Mouse (Mus musculus) cerebellum, adult (tissue): ENCODE results near the gene Nipbl.
"Not testable (repeated sequence)": the region's sequence is repeated elsewhere in the genome, so short reads cannot be mapped to it uniquely, and the experiment has no call there.

ENCODE experiments used
- ATAC-seq: cut with Nextera tagmentation; 2 replicates; pipeline ENCODE4 v1.9.2; 2017; ENCODE audit warnings: mild to moderate bottlenecking, moderate library complexity, mixed read lengths; ENCODE audit not compliant: insufficient number of reproducible peaks, low FRiP score, low TSS enrichment

Nipbl gene

DNA sequence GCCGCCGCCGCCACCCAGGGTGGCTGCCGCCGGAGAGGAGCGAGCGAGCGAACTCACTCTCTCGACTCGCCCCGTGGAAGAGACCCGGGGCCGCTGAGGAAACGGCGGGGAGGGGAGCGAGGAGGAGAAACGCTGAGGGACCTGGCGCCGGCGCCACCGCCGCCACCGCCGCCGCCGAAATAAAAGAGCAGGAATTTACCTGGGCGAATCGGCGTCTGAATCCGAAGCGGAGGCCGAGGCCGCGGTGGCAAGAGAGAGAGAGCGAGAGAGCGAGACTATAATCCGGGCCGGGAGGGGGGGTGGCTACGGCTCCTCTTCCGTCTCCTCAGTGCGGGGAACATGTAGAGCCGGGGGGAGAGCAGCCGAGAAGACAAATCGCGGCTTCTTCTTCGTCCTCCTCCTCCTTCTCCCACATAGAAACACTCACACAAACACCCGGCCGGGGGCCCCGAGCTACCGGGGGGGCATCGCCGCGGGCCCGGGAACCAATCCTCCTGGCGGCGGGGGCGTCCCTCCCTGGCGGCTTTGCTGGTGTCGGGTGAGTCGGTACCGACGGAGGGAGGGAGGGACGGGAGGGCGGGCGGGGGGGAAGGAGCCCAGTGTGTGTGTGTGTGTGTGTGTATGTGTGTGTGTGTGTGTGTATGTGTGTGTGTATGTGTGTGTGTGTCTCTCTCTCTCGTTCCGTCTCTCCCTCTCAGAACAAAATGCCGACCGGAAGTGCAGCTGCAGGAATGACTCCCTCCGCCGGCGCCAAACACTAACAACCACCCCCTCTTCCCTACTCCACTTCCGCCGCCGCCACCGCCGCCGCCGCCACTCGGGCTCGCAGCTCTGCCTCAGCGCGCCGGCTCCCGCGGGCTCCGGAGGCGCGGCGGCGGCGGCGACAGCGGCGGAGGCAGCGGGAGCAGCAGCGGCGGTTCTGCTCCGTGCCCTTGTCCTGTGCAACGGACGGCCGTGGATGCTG is at the start of gene Nipbl:
TSS of gene Nipbl (minus strand) at position 538 of the 964 bp plus-strand sequence.
- peak; percentile 84 for ATAC-seq

DNA sequence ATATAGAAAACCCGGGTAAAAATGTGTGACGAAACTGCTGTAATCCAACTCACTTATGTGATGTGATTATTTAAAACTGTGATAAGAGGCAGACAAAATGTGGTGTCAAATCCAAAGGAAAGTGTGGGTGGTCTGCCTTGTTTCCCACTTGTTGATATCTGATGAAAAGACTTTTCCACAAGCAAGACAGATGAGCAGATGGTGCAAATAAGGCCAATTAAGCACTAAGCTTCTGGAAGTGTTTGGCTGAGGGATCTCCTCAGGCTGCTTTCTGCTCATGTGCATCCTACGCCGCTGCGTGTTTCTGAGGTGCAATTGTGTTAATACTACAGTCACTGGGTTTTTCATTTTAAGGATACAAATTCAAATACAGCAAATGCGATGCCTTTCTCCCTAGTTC is 41.0 kb upstream of the Nipbl start:
- no peak for ATAC-seq

DNA sequence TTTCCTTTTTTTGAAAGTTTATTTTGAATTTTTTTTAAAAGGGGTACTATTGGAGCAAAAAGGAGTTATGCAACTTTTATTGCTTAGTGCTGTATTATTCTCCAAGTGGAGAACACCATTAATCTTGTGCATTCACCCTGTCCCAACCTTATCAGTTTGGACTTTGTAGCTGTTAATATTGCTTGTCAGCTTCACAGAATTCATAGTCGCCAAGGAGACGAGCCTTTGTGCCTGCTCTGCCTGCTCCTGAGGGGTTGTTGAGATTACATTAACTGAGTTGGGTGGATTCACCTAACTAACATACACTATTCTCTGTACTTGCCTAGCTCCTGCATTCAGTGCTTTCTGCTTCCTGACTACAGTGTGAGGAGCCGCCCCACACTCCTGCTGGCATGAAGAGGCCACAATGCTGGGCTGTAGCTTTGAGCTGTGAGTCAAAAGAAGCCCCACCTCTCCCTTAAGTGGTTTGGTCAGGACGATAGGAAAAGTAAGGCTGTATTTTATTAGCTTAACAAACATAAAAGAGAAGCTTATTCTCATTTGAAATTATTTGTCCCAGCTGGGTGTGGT is 24.8 kb upstream of the Nipbl start:
- ATAC-seq, result no peak

DNA sequence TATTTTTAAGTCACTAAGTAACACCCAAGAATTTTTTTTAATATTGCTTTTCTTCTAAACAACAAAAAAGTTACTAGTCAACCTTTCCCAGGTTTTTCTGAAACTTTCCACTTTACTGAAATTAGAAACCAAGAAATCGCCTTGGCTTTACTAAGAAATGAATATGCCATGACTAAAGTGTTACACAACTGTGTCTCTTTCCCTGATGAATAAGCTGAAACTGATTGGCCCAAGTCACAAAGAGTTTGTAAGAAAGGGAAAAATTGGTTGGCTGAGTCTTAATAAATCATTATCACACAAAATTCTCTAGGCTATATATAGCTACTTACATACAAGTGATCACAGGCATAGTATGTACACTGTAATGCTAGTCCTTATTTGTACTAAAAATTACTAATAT is 19.3 kb upstream of the Nipbl start:
- no peak for ATAC-seq

DNA sequence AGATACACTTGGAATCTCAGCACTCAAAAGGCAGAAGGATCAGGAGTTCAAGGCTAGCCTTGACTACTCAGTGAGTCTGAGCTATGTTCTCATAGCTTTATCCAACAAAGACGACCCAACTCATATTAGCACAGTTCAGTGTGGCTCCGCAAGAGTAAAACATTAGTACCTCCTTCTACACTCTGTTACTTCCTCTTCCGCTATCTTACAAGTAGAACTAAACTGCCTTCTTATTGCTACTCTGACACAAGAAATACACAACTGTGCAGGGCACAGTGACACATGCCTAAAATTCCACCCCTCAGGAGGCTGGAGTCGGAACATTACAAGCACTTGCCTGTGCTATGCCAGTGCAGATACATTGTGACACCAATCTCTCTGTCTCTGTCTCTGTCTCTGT is 18.5 kb upstream of the Nipbl start:
- ATAC-seq, result no peak

DNA sequence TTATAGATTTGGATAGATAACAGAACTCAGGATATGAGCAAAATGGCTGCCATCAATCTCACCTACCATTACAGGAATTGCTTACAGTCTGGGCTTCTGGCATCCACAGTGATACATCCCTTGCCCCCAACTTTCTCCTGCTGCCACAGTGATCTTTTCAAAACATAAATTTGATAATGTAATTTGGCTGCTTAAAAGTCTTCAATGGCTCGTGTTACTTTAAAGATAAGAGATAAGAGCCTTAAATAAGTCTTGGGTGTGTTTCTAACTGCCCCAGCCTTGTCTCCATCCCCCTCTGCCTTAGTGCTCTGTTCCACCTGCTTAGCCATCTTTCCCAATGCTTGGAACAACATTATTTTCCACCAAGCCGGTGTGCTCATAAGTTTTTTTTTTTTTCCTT is 16.6 kb upstream of the Nipbl start:
- ATAC-seq, result no peak

DNA sequence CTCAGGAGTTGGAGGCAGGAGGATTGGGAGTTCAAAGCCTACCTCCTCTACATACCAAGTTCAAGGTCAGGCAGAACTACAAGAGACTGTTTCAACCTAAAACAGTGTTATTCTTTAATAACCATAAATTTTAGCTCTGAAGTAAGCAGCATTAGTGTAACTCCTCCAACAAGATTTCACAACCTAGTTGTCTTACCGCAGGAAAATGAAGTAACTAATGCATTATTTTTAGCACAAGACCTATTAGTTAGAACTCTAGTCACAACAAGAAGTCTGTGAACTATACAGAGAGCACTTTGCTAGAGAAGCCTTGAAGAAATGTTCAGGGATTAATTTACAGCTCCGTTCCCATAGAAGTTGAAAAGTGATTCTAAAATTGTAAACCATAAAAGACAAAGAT is 15.7 kb upstream of the Nipbl start:
- no peak for ATAC-seq

DNA sequence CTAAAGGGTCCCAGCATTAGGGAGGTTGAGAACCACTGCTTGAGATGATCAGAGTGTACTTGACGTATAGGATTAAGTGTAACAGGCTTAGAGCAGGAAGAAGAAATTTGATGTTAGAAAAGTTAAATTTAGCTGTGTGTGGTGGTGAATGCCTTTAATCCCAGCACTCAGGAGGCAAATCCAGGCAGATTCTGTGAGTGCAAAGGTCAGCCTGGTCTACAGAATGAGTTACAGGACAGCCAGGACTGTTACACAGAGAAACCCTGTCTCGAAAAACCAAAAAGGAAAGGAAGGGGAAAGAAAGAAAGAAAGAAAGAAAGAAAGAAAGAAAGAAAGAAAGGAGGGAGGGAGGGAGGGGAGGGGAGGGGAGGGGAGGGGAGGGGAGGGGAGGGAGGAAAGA is 12.0 kb upstream of the Nipbl start:
- ATAC-seq, result not testable (repeated sequence)

DNA sequence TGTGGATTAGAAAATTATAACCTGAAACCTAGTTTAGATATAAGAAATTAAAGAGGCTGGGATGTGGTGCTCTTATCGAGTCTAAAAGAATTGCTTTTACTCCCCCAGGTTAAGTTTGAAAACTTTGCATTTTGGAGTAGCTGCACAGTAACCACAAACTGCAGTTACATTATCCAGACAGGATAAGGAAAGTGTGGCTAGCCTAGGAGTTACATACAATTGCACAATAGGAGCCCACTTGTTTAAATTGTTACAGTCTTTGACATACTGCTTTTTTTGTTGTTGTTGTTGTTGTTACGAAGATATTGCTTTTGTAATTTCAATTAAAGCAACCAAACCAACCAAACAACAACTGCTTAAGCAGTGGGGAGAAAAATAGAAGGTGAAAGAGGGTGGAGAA is 11.2 kb upstream of the Nipbl start:
- ATAC-seq, result no peak

DNA sequence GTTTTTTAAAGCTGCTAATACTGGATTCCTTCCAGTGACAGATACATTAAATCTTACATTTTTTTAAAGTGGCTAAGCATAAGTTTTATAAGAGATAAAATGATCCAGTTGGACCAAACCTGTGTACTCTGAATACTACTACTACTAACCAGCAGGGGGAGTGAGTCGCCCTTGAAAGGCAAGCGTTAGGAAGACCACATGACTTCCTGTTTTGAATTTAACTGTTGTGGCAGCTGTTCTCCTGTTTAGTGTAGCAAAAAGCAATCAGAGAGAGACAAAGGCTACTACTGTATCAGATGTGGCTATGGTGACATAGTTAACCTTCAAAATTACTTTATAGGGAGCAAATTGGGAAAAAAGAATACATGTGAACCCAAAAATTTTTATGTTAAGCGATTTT is 6.8 kb upstream of the Nipbl start:
- ATAC-seq, result no peak

DNA sequence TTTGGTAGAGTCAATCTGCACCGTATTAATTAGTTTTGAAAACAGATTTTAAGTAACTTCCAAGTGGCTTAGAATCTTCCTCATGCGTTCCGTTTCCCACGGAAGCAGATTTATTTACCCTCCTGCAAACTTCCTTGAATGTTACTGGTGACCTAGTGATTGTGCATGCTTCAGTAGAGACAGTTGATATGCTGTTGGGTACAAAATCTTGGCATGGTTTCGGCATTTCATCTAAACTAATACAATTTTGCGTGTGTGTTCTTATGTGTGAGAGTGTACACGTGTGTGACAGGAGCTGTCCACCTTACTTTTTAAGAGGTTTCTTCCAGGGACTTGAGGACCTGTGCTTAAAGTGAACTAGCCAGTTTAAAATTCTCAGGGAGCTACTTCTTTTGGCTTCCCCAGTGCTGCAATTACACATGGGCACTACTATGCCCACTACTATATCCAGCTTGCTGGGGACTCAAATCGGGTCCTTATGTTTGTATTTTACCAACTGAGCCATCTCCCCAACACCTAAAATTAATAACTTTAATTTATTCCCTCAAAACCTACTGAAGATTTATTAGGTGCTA is 3.0 kb upstream of the Nipbl start:
- no peak for ATAC-seq

DNA sequence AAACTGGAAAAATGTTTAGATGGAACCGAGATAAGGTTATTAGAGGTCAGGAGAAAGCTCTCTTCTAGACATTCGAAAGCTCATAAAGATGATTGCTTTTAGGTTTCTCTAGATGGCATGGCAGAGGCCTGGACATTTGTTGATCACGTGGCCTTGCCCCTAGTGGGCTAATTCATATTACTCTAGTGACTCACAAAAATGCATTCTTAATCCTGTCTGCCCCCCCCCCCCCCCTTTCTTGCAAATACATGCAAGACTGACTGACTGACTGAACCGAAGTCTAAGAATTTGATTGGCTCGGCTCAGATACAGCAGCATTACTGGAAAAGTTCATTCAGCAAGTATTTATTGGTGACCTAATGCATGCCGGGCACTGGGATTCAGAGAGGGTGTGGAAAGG is 2.2 kb upstream of the Nipbl start:
- no peak for ATAC-seq

DNA sequence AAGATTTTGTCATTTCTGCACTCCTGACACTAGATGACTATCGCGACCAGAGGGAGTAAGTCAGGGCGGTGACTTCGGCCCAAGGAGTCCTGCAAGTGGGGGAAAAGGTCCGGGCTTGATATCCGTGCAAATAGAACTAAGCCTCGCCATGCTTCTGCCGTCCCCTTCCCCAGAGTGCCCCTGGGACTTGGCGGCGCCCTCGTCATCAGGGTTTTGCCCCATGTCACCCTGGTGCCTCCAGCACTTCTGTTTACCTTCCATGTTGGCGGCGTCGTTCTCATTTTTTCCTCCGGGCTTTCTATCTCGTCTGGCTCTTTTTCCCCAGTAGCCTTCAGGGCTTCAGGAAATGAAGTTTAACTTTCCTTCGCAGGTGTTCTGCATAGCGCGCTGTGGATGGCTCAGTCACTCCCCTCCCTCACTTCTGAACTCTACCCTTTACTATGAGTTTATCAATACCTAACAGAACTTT is 1.7 kb upstream of the Nipbl start:
- no peak for ATAC-seq

DNA sequence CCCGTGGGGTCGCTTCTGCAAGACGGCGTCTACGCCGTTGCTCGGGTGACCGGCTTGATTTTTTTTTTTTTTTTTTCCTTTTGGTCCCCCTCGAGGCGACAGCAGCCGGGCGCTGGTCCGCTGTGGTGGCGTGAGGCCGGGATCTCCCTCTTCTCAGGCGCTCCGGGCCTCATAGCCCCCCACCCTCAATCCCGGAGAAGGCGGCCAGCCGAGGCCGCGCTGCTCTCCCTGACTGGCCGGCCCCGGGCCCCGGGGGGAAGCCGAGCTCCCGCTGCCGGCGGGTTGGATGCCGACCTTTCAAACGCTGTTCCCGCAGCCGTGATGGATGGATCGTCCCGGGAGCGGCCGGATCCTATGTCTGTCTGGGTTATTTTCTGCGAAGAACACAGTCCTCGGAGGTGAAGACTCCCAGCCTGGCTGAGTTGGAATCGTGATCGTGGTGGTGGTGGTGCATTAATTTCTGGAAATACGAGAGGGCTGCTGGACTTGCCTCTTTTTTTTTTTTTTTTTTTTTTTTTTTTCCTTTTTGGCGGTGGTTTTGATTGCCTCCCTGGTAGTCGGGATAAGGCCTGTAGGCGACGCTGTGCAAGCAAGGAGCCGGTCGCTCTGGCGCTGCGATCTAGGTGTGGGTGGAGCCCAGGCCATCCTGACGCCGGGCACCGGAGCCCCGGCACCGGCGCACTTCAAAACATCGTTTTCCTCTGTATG is 781 bp upstream of the Nipbl start:
- peak; percentile 81 for ATAC-seq

DNA sequence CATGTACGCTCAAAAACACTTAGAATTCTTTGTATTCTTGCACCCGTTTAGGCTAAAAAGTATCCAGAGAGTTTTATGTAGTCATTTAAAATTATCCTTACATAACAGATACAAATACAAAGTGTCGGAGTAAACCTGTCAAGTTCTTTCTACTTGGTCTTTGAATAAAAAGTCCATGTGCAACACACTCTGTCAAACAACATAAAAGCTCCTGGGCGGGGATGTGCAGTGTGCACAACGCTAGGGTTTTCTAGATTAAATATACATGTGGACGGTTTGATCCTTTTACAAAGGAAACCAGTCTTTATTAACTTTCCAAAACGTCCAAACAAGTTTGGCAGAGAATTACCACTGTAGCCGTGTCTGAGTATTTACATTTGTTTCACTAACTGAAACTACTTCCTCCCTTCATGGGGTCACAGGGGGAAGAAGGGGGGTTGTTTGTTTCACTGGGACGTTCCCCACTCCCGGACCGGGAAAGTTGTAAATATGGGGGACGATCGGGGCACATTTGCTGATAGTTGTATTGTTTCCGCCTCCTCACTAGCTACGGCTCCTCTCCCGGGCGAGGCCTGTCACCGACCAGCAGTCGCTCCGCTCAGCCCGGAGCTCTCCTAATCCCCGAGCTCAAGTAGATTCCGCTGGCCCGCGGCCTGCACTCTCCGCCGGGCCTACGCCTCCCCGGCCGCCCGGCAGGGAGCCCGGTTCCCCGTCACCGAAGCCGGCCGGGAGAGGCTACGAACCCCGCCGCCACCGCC is 916 bp downstream of the Nipbl start:
- ATAC-seq, result peak; percentile 28

DNA sequence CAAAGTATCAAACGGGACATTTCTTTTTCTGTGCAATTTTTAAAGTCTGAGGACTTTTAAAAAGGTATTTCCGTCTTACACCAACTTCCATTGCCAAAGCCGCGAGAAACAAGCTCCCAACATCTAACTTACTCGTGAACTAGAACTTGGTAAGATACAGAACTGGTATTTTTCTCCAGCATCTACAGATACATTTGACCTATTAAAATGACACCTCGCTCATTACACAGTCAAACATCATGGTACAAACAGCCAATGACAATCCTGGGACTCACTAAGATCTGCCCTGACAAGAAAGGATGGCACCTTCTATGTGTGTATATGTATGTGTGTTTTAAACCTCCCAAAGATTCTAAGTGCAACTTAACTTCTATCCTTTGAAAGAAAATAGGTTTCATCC is 1.5 kb downstream of the Nipbl start:
- no peak for ATAC-seq

DNA sequence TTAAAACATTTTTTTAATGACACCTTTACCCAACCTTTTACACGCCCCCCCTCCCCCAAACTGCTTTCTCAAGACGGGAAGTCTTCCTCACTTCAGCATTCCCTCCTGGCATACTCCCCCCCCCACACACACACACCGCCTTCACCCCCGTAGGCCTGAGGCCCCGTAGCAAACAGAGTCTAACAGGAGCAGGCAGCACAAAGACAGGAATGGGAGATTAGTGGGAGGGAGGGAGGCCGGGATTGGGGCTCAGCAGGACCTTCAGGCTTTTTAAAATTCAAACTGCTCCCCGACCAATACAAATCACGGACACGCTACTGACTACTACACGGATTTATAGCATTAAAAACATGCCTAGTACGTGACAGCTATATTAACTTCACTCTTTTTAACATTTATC is 2.1 kb downstream of the Nipbl start:
- ATAC-seq, result no peak

DNA sequence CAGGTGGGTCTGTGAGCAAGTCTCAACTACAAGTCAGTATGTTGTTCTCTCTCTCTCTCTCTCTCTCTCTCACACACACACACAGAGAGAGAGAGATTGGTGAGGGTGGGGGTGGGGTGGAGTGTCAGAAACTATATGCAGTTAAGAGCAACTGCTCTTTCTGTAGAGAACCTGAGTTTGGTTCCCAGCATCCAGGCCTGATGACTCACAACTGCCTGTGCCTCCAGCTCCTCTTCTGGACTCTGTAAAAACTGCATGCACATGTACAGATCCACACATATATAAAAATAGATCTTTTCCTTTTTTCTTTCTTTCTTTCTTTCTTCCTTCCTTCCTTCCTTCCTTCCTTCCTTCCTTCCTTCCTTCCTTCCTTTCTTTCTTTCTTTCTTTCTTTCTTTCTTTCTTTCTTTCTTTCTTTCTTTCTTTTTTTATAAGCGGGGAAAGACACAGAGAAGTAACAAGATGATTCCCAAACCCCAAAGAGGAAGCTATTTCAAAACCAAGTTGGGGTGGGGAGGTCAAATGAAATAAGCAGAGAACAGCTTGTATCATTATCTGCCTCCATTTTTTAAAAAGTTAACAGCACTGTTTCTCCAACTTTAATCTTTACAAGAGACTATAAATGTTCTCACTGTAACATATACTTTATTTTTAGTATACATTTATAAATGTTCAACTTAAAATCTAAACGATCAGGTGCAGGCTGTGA is 10.9 kb downstream of the Nipbl start:
- 0 out of 2 replicates have a peak, but pooled peaks have one; percentile 20 for ATAC-seq

DNA sequence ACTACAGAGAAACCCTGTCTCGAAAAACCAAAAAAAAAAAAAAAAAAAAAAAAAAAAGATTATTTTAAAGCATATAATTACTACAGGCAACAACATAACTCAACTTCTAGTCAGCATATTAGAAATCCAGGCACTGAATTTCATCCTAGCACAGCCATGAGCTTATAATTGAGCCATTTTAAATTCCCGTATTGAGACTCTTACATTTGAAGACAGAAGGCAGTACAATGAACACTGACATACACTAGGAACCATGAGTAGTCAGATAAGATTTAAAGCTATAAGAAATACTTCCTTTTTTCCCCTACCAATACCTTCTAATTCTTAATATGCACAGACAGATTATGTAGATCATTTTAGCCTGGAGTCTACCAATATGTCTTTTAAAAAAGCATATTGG is 11.7 kb downstream of the Nipbl start:
- ATAC-seq, result no peak

DNA sequence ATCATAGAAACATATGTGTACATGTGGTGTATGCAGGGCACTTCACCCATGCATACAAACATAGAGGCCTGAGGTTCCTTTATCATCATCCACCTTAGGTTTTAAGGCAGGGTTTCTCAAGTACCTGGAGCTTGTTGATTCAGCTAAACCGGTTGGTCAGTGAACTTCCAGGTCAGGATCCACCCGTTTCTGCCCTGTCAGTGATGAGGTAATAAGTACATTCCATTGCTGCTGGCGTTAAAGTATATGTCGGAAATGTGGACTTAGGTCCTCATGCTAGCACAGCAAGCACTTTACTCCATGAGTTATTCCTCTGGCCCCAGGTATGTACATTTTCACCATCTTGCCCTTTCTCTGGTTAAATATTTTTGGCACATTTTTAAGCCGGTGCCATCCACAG is 14.8 kb downstream of the Nipbl start:
- no peak for ATAC-seq
